Mouse (Mus musculus) liver, postnatal 0 days (tissue): ENCODE results near the gene Prtn3. TPM values are rescaled to one million over a fixed set of nuclear protein-coding genes. Genes with fewer than 3 reads are reported as not detected.
A peak's percentile ranks its signal among the peaks of the same experiment; 100 is the strongest.

Source experiments
- ATAC-seq: fragments of 200-750 bp; cut with Nextera tagmentation; 2 replicates; pipeline ENCODE4 v1.8.0; 2017; ENCODE audit warnings: mild to moderate bottlenecking, moderate library complexity
- DNase-seq: peaks from one replicate; pipeline ENCODE4 v3.0.0-alpha.2; 2016
- H3K27ac ChIP-seq: fragments of 300-500 bp; sonication (generic); 2 replicates; pipeline ENCODE4 v1.5.1; 2014; ENCODE audit warnings: antibody characterized with exemption, moderate library complexity, mild to moderate bottlenecking, low read depth
- H3K27me3 ChIP-seq: fragments of 300-500 bp; sonication (generic); 2 replicates; pipeline ENCODE4 v1.6.1; 2014; ENCODE audit warnings: low read length, control low read depth, mixed read lengths; ENCODE audit not compliant: insufficient read depth
- H3K36me3 ChIP-seq: fragments of 300-500 bp; sonication (generic); replicated peaks from 2 replicates; pipeline ENCODE4 v1.6.1; 2014; ENCODE audit warnings: mild to moderate bottlenecking, control low read depth, low read length, moderate library complexity, mixed read lengths; ENCODE audit not compliant: insufficient read depth
- H3K4me1 ChIP-seq: fragments of 300-500 bp; sonication (generic); 2 replicates; pipeline ENCODE4 v1.6.1; 2014; ENCODE audit warnings: antibody characterized with exemption, mild to moderate bottlenecking, control low read depth; ENCODE audit not compliant: insufficient read depth
- H3K4me2 ChIP-seq: fragments of 300-500 bp; sonication (generic); 2 replicates; pipeline ENCODE4 v1.6.1; 2014; ENCODE audit warnings: low read depth, mild to moderate bottlenecking, low read length, moderate library complexity, mixed read lengths
- H3K4me3 ChIP-seq: fragments of 300-500 bp; sonication (generic); 2 replicates; pipeline ENCODE4 v1.5.1; 2014; ENCODE audit warnings: low read depth, low read length
- H3K9ac ChIP-seq: fragments of 300-500 bp; sonication (generic); replicated peaks from 2 replicates; pipeline ENCODE4 v1.6.1; 2014; ENCODE audit warnings: mild to moderate bottlenecking, moderate library complexity
- H3K9me3 ChIP-seq: fragments of 300-500 bp; sonication (generic); 2 replicates; pipeline ENCODE4 v1.6.1; 2016; ENCODE audit warnings: mild to moderate bottlenecking, control low read depth, low read length, mixed read lengths
- CTCF ChIP-seq: sonication (generic); IDR thresholded peaks from 2 replicates; pipeline ENCODE4 v1.5.1; 2016; ENCODE audit warnings: antibody characterized with exemption, low read depth
- EP300 ChIP-seq: IDR thresholded peaks from 2 replicates; pipeline ENCODE4 v1.6.1; 2016; ENCODE audit warnings: antibody characterized with exemption, low read depth, mild to moderate bottlenecking
- WGBS: fragments of 180-500 bp; shearing (Covaris S2); extraction: QIAGEN DNeasy Blood & Tissue Kit; methylation state at CpG from one replicate; pipeline ENCODE4 v1.1.7; 2014; ENCODE audit not compliant: insufficient replicate concordance; 5-methylcytosine and 5-hydroxymethylcytosine counted together
- polyA plus RNA-seq: library from polyadenylated mRNA; unstranded; fragments of >200 nt; fragmentation: Nextera tagmentation; extraction: Ambion mirVana; gene quantifications from 2 replicates; pipeline ENCODE4 v1.2.1, GENCODE M21; 2015

Gene Prtn3
- polyA plus RNA-seq, 1 experiment from 2014 or later = 123 TPM

DNA sequence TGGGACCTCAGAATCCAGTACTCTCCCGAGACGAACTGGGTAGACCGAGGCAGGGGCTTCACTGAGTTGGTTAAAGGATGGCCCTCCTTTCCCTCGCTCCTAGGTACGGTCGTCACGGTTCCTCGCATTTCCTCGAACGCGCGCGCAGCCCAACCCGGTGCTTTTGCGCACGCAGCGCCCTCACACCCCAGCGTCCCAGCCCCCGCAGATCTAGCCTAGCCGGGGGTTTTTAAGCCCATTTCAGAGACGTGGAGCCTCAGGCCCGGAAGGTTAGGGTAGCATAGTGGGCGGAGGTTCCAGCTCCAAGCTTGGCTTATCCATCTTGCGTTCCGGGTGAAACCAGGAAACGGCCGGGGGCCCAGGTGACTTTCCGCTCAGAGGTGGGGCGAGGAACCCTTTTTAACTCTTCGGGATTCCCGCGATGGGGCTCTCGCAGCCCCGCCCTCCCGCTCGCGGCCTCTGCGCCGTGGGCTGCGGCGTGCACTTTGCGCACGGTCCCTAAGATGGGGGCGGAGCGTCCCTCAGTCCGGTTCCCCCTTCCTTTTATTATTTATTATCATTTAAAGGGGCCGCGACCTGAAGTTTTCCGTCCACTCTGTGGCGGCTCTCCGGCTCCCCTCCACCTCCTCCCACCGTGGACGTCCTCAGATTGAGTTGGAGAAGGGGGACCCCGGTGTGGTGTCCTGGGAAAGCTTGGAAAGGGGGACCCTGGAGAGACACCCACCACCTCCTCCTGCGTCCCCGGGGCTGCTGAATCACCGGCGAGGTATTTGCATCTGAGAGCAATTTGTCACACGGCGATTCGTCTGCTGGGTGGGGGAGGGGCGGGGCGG is 52.4 kb downstream of the Prtn3 start, which contains the start of gene Arid3a:
Gene Arid3a (plus strand): TSS at position 553 of the 833 bp plus-strand sequence.
- DNase-seq = peak; percentile 91
- Histone ChIP-seq H3K4me1 (peaks cover 35% of the 10 kb centered on the region), H3K36me3 (peaks cover 8% of the 10 kb centered on the region), H3K27ac (peak within 1 kb of the TSS; percentile 95), H3K4me3 (peak within 1 kb of the TSS; percentile 86), H3K27me3 (peaks cover 12% of the 10 kb centered on the region), H3K4me2 (peak within 1 kb of the TSS; percentile 97), H3K9me3 (no peaks in the 10 kb centered on the region), H3K9ac (peak within 1 kb of the TSS; percentile 85)
- TF ChIP-seq CTCF = no peak
- under 1% methylated on average over 63 of the region's 63 CpGs for WGBS
- ATAC-seq = peak; percentile 73

DNA sequence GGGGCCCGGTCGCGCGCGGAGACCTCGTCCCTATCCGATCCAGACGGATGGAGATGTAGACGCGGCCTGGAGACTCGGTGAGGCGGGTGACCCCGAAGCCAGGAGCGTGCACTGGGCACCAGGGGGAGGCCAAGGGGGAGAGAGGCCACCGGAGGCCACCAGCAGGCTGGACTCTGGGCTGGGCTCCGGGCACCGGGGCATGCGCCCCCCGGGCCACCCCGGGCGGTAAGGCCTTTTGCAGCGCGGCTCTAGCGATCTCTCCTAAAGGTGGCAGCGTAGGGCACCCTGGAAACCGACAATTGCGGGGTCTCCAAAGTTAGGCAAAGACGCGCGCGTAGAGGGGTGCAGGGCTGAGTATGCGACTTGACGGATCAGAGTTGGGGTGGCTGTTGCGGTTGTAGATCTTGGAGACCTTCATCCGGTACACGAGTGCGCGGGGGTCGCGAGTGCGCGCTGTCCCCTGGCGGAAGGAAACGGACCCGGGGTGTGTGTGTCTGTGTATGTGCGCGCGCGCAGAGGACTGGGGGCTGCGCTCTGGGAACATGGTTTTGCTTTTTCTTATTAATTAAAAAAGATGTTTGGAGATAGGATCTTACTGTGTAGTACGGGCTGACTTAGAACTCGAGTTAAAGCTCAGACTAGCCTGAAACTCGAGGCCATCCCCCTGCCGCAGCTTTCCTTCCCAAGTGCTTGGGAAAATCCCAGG is 53.2 kb downstream of the Prtn3 start:
- H3K4me3 ChIP-seq = peak overlapping the region; percentile 86
- H3K36me3 ChIP-seq = peaks cover 16% of the 10 kb centered on the region
- H3K27ac ChIP-seq = peak overlapping the region; percentile 95
- H3K4me2 ChIP-seq = peak overlapping the region; percentile 97
- WGBS = under 1% methylated on average over 53 of the region's 54 CpGs
- no peaks in the 10 kb centered on the region for H3K9me3 ChIP-seq
- 0 out of 2 replicates have a peak, but pooled peaks cover 5% of the 10 kb centered on the region for H3K27me3 ChIP-seq
- ATAC-seq (peak; percentile 33), DNase-seq (peak; percentile 72)
- H3K4me1 ChIP-seq = peaks cover 40% of the 10 kb centered on the region
- peak overlapping the region; percentile 85 for H3K9ac ChIP-seq
- TF ChIP-seq CTCF = peak; percentile 36; the same call in 1 of the 2 replicates
- TF ChIP-seq EP300 = no peak

DNA sequence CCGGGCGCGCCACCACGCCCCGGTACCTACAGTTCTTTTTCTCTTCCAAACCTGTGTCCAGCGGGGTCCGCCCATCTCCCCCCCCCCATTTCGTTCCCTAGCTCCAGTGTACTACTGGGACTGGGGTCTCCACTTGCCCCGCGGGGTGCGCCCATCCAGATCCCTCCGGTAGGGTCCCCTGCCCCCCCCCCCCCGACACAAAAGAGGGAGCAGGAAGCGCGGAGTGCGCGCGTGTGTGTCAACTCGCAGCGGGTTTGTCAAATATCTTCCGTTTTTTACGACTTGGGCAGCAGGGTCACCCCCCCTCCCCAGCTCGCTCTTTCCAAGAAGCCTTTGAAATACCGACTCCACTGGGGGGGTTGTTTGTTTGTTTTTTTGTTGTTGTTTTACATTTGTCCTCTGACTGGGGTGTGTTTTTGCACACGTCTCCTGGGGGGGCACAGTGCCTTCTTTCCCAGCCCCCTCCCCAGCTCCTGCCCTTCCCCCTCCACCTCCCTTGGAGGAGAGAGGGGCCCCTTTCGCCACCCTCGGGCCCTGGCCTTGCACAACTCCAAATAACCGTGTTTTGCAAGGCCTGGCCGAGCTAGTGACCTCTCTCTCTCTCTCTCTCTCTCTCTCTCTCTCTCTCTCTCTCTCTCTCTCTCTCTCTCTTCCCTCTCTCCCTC is 53.9 kb downstream of the Prtn3 start:
- Histone ChIP-seq H3K9ac (peak overlapping the region; percentile 85), H3K36me3 (peaks cover 22% of the 10 kb centered on the region), H3K27ac (peak overlapping the region; percentile 95), H3K4me2 (peak overlapping the region; percentile 97), H3K4me1 (peaks cover 43% of the 10 kb centered on the region), H3K9me3 (no peaks in the 10 kb centered on the region), H3K4me3 (peak overlapping the region; percentile 86), H3K27me3 (no peaks in the 10 kb centered on the region)
- TF ChIP-seq CTCF = no peak
- no peak for TF ChIP-seq EP300
- peak; percentile 40; the same call in 1 of the 2 replicates for ATAC-seq
- peak; percentile 74 for DNase-seq
- WGBS = under 1% methylated on average over 26 of the region's 29 CpGs

DNA sequence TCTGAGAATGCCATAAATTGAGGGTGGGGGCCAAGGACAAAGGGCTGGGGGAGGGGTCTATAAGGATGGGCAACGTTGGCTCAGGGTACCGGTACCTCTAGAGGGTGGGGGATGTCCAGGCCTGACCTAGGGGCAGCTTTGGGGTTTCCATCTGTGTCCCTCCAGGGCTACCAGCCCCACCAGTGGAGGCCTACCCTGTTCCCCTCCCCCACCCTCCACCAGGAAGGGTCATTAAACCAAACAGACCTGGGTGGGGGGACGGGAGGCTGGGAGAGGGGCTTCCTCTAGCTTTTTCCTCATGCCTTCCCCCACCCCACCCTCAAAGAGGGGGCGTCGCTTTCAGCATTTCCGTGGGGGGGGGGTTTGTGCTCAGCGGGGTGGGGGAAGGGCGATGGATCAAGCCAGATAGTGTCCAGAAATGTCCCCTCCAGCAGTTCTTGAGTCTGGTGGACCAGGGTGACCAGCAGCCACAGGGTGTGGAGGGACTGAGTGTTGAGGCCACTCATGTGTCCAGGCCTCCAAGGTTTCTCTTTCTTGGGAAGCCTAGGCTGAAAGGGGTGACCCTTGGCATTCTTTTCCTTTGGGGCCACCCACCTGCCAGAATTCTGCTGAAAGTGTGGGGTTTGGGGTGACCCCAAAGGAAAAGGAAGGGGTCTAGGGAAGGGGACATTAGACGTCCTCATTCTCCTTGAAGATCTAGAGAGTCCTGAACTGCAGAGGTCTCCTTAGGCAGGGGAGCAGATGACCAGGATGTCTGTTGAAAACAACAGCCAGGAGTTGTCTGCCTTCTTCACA is 54.8 kb downstream of the Prtn3 start:
- H3K4me1 ChIP-seq = peaks cover 47% of the 10 kb centered on the region

DNA sequence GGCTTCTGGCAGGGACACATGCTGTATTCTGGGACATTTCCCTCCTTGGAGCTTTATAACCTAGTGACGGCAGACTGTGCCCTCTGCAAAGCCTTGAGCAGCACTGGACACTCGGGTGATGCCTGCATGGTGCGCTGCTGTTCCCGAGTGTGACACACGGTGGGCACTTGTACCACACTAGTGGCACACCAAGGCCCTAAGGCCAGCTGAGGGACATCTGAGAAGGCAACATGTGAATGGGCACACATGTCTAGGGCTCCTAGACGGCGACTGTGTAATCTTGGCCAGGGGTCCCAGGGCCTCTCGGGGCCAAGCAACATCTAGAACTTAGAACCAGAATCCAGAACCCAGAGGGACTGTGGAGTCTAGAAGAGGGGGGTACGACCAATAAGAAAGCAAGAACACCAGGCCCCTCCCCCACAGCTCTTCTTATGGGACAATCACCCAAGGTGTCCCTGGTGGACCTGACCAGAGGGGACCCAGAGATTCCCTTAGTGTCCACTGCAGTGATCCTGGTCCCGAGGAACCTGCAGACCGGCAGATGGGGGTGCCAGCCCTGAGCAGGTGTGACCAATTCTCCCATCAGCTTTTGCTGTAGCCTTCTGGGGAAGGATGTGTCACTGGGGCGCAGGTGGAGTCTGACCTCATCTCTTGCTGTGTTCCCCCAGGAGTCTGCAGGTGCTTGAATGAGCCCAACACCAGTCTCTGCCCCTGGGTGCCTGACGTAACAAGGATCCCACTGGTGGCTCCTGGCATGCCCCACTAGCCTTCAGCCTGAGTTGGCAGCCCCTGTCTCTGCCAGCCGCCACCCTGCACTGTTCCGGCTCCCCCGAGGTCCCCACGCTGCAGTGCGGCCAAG is 55.9 kb downstream of the Prtn3 start:
- Histone ChIP-seq H3K4me3 (no peak overlapping the region), H3K36me3 (peaks cover 33% of the 10 kb centered on the region), H3K4me2 (peak overlapping the region; percentile 97; the same call in 1 of the 2 replicates), H3K27me3 (no peaks in the 10 kb centered on the region), H3K4me1 (peaks cover 56% of the 10 kb centered on the region), H3K9ac (peak overlapping the region; percentile 58; the same call in 1 of the 2 replicates), H3K9me3 (no peaks in the 10 kb centered on the region), H3K27ac (no peak overlapping the region; the same call in 1 of the 2 replicates)
- no peak for TF ChIP-seq EP300
- TF ChIP-seq CTCF = no peak
- DNase-seq = no peak
- ATAC-seq = no peak
- WGBS = 83% methylated on average over 18 of the region's 18 CpGs

More for the DNA sequence above, 54.8 kb downstream of the Prtn3 start:
- H3K4me2 ChIP-seq = peak overlapping the region; percentile 97
- peak overlapping the region; percentile 74 for H3K27ac ChIP-seq
- peaks cover 28% of the 10 kb centered on the region for H3K36me3 ChIP-seq
- DNase-seq (no peak), ATAC-seq (no peak)
- peak overlapping the region; percentile 86 for H3K4me3 ChIP-seq
- H3K9ac ChIP-seq = peak overlapping the region; percentile 58
- 30% methylated on average over 9 of the region's 9 CpGs for WGBS
- no peak for TF ChIP-seq EP300
- TF ChIP-seq CTCF = no peak
- H3K27me3 ChIP-seq = no peaks in the 10 kb centered on the region
- H3K9me3 ChIP-seq = no peaks in the 10 kb centered on the region
